Mouse (Mus musculus) heart, postnatal 0 days (tissue): ENCODE measurements around the gene AC124108.1. TPM values are rescaled to one million over a fixed set of nuclear protein-coding genes. Genes with fewer than 3 reads are reported as not detected.

Source experiments
- ATAC-seq: fragments of 200-750 bp; cut with Nextera tagmentation; 2 replicates; pipeline ENCODE4 v1.8.0; 2017; ENCODE audit warnings: low read depth, moderate number of reproducible peaks, moderate library complexity; ENCODE audit not compliant: insufficient read depth
- DNase-seq: peaks from one replicate; pipeline ENCODE4 v3.0.0-alpha.2; 2016; ENCODE audit warnings: low spot score
- H3K27ac ChIP-seq: fragments of 300-500 bp; sonication (generic); 2 replicates; pipeline ENCODE4 v1.5.1; 2014; ENCODE audit warnings: low read depth, mild to moderate bottlenecking
- H3K27me3 ChIP-seq: fragments of 300-500 bp; sonication (generic); 2 replicates; pipeline ENCODE4 v1.6.1; 2014; ENCODE audit warnings: low read length, mixed read lengths; ENCODE audit not compliant: control insufficient read depth, insufficient read depth
- H3K36me3 ChIP-seq: fragments of 300-500 bp; sonication (generic); replicated peaks from 2 replicates; pipeline ENCODE4 v1.6.1; 2014; ENCODE audit warnings: low read length, mixed read lengths; ENCODE audit not compliant: control insufficient read depth, insufficient read depth
- H3K4me1 ChIP-seq: fragments of 300-500 bp; sonication (generic); 2 replicates; pipeline ENCODE4 v1.6.1; 2014; ENCODE audit warnings: antibody characterized with exemption; ENCODE audit not compliant: control insufficient read depth, insufficient read depth
- H3K4me2 ChIP-seq: fragments of 300-500 bp; sonication (generic); 2 replicates; pipeline ENCODE4 v1.6.1; 2014; ENCODE audit warnings: low read depth, mild to moderate bottlenecking, low read length, moderate library complexity
- H3K4me3 ChIP-seq: fragments of 300-500 bp; sonication (generic); 2 replicates; pipeline ENCODE4 v1.5.1; 2014; ENCODE audit warnings: low read depth, low read length
- H3K9ac ChIP-seq: fragments of 300-500 bp; sonication (generic); replicated peaks from 2 replicates; pipeline ENCODE4 v1.6.1; 2014; ENCODE audit warnings: low read depth, low read length, mixed read lengths
- H3K9me3 ChIP-seq: fragments of 300-500 bp; sonication (generic); replicated peaks from 2 replicates; pipeline ENCODE4 v1.6.1; 2016; ENCODE audit warnings: low read length; ENCODE audit not compliant: control insufficient read depth
- CTCF ChIP-seq: IDR thresholded peaks from 2 replicates; pipeline ENCODE4 v1.5.1; 2016; ENCODE audit warnings: antibody characterized with exemption, control low read depth, low read depth
- EP300 ChIP-seq: IDR thresholded peaks from 2 replicates; pipeline ENCODE4 v1.6.1; 2016; ENCODE audit warnings: antibody characterized with exemption, low read depth
- WGBS: fragments of 180-500 bp; shearing (Covaris S2); extraction: QIAGEN DNeasy Blood & Tissue Kit; methylation state at CpG from one replicate; pipeline ENCODE4 v1.1.7; 2014; 5-methylcytosine and 5-hydroxymethylcytosine counted together
- polyA plus RNA-seq: library from polyadenylated mRNA; unstranded; fragments of >200 nt; fragmentation: Nextera tagmentation; extraction: Ambion mirVana; gene quantifications from 2 replicates; pipeline ENCODE4 v1.2.1, GENCODE M21; 2015
- total RNA-seq: library from RNA; depleted of rRNA; stranded (reverse); fragments of >200 nt; gene quantifications from 2 replicates; pipeline ENCODE4 v1.2.3, GENCODE M21; 2014; ENCODE audit warnings: low replicate concordance

The AC124108.1 gene
- total and polyA plus RNA-seq, 2 experiments from 2014 or later = not detected

DNA sequence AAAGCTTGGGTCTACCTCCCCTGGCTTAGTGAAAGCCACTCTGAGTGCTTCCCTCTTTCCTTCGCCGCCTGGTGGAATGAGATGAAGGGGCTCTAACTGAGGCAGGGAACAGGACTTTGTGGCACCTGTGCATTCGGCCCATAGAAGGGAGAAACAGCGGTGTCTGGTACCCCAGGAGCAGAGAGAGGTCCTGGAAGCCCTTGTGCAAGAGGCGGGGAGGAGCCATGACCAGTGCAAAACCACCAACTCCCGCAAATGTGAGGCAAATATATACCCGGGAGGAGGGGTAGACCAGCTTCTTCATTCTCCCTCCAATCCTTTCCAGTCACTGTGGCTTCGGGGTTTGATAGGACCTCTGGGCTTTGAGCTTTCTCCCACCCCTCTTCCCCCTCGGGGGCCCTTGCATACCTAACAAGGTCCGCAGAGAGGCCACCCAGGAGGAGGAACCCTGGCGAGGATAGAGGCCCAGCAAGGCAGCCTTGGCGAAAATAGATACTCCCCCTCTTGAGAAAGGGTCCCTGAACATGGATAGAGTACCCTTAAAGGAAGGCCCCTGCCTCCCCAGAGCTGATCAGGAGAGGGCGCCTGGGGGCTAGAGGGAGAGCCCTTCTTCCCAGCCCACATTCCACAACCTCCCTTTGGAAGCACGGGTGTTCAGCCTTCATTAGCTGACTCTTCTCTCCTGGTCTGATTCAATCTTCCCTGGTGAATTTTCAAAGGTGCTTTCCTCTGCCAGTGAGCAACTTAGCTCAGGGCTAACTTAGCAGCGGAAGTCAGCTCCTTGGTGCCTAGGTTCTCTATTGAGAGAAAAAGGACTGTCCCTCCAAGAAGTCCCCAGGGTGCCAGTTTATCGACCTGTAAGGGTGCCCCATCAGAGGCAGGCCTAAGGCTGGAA, 776 bp downstream of the AC124108.1 start:
- Histone ChIP-seq H3K27ac (no peak overlapping the region), H3K36me3 (no peaks in the 10 kb centered on the region), H3K27me3 (peaks cover 88% of the 10 kb centered on the region), H3K4me3 (peak overlapping the region; percentile 58; the same call in 1 of the 2 replicates), H3K9ac (no peak overlapping the region), H3K4me2 (no peak overlapping the region), H3K9me3 (no peaks in the 10 kb centered on the region), H3K4me1 (peaks cover 7% of the 10 kb centered on the region; the same call in 1 of the 2 replicates)
- 10% methylated on average over 16 of the region's 16 CpGs for WGBS
- DNase-seq (no peak), ATAC-seq (no peak)
- TF ChIP-seq CTCF = no peak
- no peak for TF ChIP-seq EP300

DNA sequence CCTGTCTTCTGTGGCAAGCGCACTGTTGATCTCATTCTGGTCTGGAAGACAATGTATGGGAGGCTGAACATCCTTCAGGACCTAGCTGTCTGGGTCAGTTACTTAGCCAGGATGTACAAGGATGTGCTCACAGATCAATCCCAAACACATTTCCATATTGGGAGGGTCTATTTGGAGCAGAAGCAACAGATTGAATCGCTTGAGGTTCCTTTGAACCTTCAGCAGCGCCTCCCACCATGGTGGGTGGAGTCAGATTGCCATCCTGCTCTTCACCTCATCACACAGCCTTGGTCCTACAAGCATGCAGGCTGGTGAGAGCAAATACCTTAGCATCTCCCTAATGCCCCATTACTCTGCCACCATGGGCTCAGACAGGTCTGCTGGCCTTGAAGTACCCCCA, 2.5 kb downstream of the AC124108.1 start:
- H3K36me3 ChIP-seq = no peaks in the 10 kb centered on the region
- peaks cover 7% of the 10 kb centered on the region; the same call in 1 of the 2 replicates for H3K4me1 ChIP-seq
- H3K4me2 ChIP-seq = no peak overlapping the region
- 82% methylated on average over 3 of the region's 3 CpGs for WGBS
- DNase-seq (no peak), ATAC-seq (no peak)
- H3K9me3 ChIP-seq = no peaks in the 10 kb centered on the region
- no peak overlapping the region for H3K4me3 ChIP-seq
- TF ChIP-seq CTCF (no peak), EP300 (no peak)
- no peak overlapping the region for H3K9ac ChIP-seq
- H3K27me3 ChIP-seq = peaks cover 88% of the 10 kb centered on the region
- no peak overlapping the region for H3K27ac ChIP-seq

DNA sequence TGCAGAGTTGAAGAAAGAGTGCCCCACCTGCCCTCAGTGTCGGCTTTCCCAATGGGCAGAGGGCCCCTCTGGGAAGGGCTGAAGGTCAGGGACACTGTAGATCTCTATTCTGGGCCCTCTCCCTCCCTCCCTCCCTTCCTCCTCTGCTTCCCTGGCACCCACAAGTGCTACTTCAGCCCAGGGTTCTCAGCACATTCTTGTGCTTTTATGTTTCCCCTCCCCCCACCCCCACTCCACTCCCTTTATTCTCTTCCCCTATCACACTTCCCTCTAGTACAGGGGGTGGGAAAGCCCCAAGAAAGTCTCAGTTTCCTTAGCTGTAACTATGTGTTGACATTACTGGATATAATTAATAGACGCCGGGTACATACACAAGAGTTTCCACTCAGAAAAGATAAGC, 3.4 kb downstream of the AC124108.1 start:
- TF ChIP-seq EP300 (no peak), CTCF (no peak)
- no peaks in the 10 kb centered on the region for H3K36me3 ChIP-seq
- 41% methylated on average over 3 of the region's 3 CpGs for WGBS
- ATAC-seq (no peak), DNase-seq (no peak)
- H3K4me2 ChIP-seq = no peak overlapping the region
- peaks cover 7% of the 10 kb centered on the region; the same call in 1 of the 2 replicates for H3K4me1 ChIP-seq
- no peak overlapping the region for H3K9ac ChIP-seq
- H3K9me3 ChIP-seq = no peaks in the 10 kb centered on the region
- H3K27me3 ChIP-seq = peaks cover 88% of the 10 kb centered on the region
- H3K27ac ChIP-seq = no peak overlapping the region
- H3K4me3 ChIP-seq = no peak overlapping the region

DNA sequence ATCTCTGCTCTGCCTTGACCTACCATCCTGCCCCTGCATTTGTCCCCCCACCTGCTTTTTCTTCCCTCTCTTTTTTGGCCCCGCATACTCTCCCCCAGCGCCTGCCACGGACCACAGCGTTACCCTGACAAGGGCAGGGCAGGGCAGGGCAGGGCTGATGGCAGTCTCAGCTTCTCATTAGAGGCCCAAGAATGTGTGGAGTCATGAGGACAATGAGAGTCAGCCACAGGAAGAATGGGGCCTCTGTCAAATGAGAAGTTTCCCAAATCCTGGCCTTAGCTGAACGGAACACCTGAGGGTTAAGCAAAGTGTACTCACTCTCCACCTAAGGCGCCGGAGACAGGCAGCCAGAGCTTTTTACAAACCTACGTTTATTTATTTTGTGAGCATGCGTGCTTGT, 3.8 kb downstream of the AC124108.1 start:
- no peak overlapping the region for H3K4me3 ChIP-seq
- peaks cover 87% of the 10 kb centered on the region for H3K27me3 ChIP-seq
- TF ChIP-seq EP300 = no peak
- TF ChIP-seq CTCF = no peak
- WGBS = 78% methylated on average over 9 of the region's 9 CpGs
- no peak overlapping the region for H3K9ac ChIP-seq
- no peaks in the 10 kb centered on the region for H3K9me3 ChIP-seq
- H3K27ac ChIP-seq = no peak overlapping the region
- no peak for ATAC-seq
- peaks cover 7% of the 10 kb centered on the region; the same call in 1 of the 2 replicates for H3K4me1 ChIP-seq
- H3K4me2 ChIP-seq = no peak overlapping the region
- peak; percentile 1 for DNase-seq
- no peaks in the 10 kb centered on the region for H3K36me3 ChIP-seq

DNA sequence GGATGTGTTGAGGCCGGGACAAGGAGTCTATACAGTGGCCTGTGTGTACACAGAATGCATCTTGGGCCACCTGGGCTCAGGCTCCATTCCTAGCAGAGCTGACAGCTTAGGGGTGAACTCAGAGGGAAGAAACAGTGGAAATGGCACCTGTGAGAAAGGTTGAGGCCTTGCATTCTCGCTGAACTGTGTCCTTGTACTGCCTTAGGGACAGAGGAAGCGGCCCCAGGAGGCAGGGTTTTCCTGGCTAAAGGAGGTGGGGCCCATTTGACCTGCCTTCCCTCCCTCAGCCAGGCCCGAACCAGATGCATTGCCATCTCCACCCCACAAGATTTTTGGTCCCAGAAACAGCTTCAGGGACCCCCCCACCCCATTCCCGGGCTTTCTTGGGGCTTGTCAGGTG, 4.4 kb downstream of the AC124108.1 start:
- ATAC-seq (no peak), DNase-seq (no peak)
- TF ChIP-seq EP300 (no peak), CTCF (no peak)
- H3K9me3 ChIP-seq = no peaks in the 10 kb centered on the region
- WGBS = 65% methylated on average over 5 of the region's 5 CpGs
- no peak overlapping the region for H3K4me2 ChIP-seq
- H3K36me3 ChIP-seq = no peaks in the 10 kb centered on the region
- H3K27me3 ChIP-seq = peaks cover 87% of the 10 kb centered on the region
- H3K4me3 ChIP-seq = no peak overlapping the region
- no peak overlapping the region for H3K9ac ChIP-seq
- H3K27ac ChIP-seq = no peak overlapping the region
- peaks cover under 1% of the 10 kb centered on the region; the same call in 1 of the 2 replicates for H3K4me1 ChIP-seq
